Mouse (Mus musculus) thymus, postnatal 25 days (tissue): ENCODE measurements around the gene Gpr84.
A peak's percentile ranks its signal among the peaks of the same experiment; 100 is the strongest.

Source experiments
- DNase-seq: peaks from one replicate; pipeline ENCODE4 v3.0.0; 2022

Gpr84 gene

DNA sequence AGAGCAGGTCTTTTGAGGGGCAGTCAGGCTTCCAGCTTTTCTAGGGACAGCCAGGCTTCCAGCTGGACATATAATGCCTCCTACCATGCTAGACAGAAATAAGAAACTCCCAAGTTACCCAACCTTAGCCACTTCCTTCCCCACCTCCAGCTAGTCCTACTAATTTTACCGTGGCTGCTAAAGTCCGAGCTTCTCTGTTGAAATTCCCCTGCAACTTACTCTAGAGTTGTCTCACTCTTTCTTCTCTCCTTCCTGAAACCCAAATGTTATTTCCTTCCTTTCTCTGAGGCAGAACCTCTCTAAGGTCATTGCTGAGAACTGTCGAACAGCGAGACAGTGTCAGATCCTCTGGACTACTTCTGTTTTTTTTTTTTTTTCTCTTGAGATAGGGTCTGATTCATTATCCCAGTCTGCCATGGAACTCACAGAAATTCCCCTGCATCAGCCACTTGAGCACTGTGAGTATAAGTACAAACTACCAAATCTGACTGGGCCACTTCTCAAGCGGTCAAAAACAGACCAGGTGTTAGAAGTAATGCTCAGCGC is at the start of gene Gpr84:
TSS of gene Gpr84 (minus strand) at position 248 of the 546 bp plus-strand sequence.
- DNase-seq = no peak

DNA sequence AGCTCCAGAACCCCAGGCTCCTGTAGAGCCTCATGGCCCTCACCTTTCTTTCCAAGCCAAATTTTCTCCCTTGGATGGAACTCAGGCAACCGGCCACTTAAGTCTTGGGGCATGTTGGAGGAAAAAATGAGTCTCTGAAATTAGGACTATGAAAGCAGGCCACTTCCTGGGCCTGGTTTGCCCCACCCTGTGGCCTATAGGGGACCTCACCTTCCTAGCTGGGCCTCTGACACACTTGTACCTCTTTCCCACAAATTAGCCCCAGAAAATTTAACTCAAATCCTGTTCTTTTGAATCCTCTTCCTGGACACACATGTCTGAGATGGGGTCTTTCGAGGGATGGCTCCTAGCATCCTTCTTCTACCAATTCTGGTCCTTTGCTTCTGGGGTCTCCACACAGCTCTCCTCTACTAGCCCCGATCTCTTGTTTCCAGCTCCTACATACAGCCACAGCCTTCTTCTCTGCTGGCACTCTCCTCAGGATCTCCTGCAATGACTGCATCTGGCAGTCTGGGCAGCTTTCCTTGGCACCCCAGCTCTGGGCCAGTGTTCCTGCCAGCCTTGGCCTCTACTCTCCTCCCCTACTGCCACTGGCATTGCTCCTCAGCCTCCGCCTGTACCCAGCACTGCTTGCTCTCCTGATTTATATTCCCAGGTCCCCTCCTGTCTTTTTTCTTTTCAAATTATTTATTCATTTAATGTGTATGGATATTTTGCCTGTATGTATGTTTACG is 49.6 kb upstream of the Gpr84 start:
- DNase-seq = no peak

DNA sequence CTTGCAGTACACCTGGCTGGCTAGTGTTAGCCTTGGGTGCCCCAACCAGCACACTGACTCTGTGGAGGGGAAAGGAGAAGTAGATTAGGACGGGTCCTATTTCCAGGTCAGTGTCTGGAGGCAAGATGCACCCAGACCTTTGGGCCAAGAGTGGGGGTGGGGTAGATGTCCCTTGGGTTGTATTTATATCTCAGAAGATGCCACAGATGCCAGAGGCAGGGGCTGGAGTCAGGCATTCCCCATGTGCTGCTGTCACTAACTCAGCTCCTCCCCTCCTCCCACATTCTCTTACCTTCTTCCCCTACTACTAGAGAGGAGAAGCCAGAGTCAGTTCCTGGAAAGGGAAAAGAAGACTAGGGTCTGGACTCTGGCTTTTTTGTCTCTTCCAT is 48.7 kb upstream of the Gpr84 start:
- no peak for DNase-seq

DNA sequence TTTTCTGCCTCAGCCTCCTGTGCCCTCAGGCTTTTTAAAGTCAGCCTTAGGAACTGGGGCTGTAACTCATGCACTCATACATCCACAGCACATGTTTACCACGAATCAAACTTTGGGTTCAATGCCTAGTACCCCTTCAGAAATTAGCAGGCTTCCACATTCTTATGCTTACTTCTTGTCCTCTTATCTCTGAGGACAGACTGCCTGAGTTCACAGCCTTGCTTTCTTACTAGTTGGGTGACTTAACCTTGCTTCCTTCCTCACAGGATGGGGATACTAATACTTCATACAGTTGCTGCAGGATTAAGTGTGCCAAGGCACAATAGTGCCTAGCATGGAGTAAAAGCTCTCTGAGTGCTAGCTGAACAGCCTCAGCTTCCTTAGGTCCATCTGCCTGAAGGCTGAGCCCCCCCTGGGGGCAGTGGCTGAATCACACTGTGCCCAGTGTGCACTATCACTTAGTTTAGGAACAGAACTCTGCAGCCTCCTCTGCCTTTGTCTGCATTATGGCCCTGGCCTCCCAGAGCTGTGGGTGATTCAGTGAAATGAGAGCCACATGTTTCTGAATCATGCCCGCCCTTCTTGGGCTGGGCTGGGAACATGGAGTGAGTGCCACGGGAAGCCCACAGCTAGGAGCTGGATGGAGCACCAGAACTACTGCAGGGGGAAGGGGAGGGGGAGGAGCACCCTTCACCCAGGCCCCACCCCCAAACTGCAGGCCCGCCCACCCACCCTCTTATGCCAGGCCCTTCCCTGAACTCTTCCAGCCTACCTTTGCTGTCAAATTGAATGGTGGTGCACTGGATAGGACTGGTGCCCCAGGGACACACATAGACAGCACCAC is 48.1 kb upstream of the Gpr84 start:
- DNase-seq = no peak

DNA sequence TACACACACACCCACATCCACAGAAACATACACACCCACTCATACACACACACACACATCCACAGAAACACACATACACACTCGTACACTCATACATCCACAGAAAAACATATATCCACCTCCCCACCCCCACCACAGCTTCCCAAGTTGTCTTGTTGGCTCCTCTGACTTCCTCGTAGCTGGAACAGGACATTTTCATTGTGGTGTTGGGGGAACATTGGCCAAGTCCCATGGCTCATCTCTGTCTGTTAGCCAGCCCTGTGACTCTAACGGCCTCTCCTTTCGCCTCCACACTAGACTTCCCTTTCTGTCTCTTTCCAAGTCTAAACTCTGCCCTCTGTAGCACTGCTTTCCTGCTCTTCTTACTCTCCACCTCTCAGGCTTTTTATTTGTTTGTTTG is 47.4 kb upstream of the Gpr84 start:
- no peak for DNase-seq

DNA sequence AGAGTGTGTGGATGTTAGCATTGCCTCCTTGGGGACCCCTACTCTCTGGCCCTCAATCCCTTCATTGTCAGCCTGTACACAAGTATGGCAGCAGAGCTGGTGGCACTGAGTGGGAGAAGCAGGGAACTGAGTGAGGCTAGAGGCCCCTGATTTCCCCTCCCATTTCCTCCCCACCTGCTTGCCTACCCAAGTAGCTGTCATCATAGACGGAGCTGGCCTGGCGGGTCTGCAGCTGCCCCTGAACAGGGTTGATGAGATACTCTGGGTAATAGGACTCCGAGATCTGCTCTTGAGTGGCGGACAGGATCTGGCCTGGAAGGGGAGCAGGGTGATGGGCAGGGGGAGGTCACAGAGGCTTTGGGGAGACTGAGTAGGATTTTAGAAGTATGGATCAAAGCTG is 45.7 kb upstream of the Gpr84 start:
- peak; percentile 27 for DNase-seq

DNA sequence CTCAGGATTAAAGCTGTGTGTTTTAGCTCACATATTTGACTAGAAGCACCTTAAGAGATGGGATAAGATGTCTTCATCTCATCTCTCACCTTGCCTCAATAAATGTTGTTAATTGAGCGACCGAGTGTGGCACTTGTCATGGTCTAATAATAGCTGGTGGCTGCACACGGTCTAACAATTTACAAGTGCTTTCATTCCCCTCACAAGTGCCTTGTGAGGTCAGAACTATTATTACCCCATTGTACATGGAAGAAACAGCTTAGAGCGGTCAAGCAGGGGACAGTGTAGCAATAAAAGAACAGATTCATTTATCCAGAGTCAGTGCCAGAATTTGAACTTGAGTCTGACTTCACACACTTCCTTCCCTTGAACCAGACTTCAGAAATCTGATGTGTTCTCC is 45.0 kb upstream of the Gpr84 start:
- no peak for DNase-seq

DNA sequence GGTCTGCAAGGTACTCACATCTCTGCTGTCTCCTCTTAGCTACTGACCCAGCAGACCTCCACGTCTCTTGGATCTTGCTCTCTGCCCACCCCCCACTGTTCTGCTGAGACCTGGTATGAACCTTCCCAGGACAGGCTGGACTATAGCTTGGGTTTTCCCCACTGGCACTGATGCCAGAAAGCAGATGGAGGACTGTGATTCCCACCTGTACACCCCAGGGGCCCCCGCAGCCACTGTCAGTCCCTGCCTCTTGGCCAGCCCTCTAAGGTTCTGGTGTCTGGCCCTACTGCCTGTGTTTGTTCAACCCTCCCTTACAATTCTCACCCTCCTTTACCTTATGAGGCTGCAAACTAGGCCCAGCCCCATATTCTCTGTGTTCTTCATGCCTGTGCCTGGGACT is 44.3 kb upstream of the Gpr84 start:
- DNase-seq = no peak

DNA sequence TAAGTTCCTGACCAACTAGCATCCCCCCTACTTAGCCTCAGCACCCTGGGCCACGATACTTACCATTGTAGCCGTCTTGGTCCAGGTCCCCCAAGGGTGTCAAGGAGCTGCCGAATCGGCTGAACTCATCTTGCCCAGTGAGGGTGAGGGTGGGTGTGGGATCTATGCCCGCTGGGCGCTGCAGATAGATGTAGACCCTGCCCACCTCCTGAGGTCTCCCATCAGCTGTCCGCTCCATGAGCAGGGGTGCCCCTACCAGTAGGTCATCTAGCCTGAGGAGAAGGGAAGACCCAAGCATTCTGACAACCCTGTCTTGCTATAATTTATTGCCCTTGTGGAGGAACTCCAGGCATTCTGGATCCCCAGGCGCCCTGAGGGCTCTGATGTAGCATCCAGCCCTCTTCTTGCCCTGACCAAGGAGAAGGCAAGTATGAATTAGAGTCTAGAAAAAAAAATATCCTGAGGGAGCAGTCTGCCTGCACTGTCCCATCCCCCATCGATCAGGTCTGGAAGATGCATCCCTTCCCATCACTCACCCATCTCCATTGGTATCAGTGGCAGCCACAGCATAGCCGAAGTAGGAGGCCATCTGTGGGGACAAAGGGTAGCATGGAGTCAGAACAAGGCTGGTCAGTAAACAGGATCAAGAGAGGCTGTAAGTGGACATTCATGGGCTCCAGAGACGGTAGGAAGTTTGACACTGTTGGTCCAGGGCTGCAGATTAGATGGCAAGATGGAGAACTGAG is 43.3 kb upstream of the Gpr84 start:
- no peak for DNase-seq

DNA sequence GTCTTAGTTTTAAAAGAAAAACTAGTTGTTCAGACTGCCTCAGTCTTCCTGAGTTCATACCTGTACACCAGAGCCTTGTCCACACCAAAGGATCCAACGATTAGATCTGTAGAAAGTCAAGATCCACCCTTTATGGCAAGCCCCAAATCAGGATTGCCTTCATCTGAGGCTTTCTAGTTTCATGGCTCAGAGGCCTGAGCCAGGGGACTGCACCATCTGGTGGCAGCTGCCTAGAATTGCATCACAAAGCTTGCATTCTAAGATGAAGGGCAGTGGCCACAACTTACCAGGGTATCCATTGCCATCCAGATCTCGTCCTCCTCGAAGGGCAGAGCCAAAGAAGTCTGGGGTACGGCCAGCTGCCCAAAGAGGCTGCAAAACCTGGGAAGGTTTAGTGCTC is 42.4 kb upstream of the Gpr84 start:
- peak; percentile 53 for DNase-seq

DNA sequence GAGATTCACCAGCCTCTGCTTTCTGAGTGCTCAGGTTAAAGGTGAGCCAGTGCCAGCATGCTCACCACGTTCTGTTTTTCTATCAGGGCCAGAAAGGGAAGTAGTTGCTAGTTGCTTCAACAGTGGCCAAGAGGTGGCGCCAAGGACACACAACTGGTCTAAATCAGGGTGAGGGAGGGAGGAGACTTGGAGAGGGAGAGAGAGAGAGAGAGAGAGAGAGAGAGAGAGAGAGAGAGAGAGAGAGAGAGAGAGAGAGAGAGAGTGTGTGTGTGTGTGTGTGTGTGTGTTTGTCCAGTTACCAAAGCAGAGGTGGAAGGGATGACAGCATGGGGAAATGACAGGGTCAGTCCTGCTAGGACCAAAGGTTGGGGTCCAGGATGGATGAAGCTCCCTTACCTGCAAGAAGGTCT is 36.9 kb upstream of the Gpr84 start:
- peak; percentile 64 for DNase-seq

DNA sequence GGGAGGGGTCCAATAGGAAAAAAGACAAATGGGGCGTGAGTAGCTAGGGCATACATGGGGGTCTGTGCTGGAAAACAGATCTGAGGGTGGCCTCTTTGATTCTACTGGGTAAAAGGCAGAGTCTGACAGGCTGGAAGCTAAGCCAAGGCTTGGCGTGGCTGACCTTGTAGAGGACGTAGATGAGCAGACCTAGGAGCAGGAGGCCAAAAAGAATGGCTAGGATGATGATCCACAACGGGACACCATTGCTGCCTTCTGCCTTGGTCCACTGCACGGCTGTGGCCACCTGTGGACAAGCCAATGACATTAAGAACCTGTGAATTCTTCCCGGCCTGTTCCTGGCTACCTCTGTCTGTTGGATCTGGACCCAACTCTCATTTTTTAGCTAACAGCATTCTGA is 35.4 kb upstream of the Gpr84 start:
- DNase-seq = no peak

DNA sequence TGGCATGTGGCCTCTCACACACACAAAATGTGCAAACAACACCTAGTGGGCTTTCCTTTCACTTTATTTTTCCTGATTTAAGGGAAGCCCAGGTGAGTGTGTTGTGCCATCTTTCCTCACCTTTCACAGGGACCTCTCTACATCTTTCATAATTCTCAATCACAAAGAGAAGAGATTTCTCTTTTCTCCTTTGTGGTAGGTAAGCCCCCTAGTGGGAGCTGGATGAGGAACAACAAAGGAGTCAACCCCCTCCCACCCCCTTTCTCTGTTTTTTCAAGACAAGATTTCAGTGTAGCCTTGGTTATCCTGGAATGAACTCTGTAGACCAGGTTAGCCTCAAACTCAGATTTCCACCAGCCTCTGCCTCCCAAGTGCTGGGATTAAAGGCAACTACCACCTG is 33.1 kb upstream of the Gpr84 start:
- DNase-seq = no peak

DNA sequence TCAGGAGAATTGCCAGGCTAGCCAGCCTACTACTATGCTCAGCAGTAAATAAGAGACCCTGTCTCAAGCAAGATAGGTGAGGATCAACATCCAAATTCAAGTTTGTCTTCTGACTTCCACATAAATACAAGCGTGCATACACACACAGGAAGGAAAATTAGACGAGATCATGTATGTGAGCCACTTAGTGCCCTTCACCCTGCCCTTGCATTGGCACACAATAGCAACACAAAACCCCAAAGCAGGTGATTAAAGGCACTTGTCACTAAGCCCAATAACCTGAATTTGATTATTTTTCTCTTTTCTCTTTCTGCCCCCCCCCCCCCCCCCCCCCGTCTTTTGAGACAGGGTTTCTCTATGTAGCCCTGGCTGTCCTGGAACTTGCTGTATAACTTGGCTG is 32.6 kb upstream of the Gpr84 start:
- no peak for DNase-seq

DNA sequence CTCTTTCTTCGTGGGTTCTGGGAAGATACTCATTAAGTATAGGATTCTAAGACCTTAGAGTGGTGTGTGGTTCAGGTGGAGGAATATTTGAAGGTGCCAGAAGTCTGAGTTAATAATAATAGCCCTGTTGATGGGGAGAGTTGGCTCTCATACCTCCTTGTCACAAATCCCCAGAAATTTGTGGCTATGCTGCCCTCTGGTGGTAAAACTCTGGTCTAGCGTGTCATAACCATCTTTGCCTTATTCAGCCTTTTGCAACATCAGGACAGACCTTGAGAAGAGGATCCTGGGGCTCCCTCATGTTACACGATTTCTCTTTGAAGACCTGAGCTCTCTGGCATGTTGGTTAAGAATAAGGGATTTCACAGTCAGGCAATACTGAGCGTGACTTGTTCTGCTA is 32.0 kb upstream of the Gpr84 start:
- peak; percentile 76 for DNase-seq

DNA sequence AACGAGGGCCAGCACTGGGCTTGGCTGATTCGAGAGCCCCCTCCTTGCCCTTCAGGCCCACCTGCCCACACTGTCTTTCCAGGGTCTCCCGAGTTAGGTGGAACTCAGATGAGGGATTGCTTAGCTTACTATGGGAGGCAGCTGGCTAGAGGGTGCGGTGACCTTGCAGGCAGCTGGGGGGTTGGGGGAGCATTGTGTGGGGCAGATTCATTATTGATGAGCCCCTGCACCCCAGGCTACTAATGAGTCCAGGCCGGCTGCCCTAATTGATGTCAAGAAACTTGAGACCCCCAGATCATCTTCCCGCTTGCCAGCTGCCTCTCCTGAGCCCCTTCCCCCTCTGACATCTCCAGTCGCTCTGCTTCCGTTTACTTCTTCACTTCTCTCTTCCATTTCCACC is 31.1 kb upstream of the Gpr84 start:
- DNase-seq = no peak

DNA sequence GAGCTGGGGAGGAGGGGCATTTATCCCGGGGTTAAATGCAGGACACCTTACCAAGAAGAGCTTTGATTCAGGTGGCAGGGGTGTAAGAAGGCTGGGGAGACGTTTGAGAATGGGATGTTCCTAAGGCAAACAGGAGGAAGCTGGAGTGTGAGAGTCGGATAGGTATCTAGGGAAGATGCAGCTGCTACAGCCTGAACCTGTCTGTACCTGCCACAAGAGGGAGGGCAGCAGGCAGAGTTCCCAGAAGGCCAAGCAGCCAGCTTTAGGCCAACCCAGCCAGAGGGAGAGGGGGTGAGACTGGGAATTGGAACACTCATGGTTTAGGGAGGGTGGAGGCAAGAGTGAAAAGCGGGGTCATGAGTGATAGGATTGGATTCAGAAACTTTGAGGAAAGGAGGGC is 30.4 kb upstream of the Gpr84 start:
- no peak for DNase-seq

DNA sequence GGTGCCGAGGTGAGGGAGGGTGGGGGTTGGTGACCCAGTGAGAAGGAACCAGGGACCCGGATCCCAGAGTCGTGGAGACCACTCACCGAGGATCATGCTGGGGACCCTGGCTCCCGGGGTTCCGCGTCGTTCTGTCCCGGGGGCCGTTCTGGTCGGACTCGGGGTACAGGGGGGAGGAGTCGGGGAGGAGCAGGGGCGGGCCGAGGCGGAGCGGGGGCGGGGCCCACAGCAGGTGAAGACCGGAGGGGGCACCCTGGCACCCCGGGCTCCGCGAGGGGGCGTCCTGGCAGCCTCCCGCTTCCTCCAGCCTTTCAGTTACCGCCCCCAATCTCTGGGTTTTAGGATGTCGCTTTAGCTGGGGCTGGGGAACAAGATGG is 29.5 kb upstream of the Gpr84 start, which contains the start of gene Zfp385a:
TSS of gene Zfp385a (minus strand) at position 133 of the 377 bp plus-strand sequence.
- DNase-seq = peak; percentile 87

DNA sequence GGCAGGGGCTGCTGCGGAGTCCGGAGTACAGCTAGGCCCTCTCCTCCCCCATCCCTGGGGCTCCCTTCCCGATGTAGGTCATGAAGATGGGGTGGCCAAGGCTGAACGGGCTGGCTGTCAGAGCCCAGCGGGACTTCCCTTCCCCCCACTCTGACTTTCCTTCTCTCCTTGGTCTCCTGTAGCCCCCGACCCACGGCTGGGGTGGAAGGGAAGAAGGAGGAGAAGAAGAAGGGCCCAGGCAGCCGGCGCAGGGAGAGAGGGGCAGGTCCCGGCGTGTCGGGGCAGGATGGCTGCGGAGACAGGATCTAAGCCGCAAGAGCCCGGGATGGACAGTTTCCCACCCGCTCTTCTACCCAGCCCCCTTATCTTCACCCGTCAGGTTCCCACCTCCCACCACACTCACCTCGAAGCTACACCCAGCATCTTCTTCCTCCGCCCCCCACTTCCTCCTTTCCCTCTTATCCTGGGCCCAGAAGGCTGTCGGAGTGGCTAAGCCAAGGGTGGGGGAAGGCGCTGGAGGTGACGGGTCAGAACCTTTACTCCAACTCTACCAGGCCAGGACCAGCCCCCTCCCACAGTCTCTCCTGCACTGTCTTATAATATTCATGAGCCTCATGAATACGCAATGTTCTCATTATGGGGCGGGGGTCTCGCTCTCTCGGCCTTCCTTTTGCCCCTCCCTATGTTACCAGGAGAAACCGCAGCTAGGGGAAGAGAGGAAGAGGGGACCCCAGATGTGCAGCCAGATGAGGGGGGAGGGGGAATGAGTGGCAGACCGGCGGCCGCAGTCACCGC is 29.0 kb upstream of the Gpr84 start:
- DNase-seq = peak; percentile 40

DNA sequence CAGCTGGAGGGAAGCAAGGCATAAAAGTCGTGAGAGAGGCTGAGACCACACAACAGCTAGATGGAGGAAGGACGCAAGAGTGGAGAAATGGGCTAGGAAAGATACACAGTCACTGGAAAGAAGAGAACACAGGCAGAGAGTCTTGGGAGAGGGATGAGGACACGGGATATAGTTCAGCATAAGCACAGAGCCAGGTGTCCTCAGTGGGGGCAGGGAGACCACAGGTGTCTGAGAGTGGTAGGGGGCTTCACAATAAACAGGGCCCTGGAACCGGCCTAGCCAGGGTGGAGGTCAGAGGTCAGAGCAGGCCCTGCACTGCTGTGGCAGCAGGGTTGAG is 28.4 kb upstream of the Gpr84 start:
- DNase-seq = no peak

DNA sequence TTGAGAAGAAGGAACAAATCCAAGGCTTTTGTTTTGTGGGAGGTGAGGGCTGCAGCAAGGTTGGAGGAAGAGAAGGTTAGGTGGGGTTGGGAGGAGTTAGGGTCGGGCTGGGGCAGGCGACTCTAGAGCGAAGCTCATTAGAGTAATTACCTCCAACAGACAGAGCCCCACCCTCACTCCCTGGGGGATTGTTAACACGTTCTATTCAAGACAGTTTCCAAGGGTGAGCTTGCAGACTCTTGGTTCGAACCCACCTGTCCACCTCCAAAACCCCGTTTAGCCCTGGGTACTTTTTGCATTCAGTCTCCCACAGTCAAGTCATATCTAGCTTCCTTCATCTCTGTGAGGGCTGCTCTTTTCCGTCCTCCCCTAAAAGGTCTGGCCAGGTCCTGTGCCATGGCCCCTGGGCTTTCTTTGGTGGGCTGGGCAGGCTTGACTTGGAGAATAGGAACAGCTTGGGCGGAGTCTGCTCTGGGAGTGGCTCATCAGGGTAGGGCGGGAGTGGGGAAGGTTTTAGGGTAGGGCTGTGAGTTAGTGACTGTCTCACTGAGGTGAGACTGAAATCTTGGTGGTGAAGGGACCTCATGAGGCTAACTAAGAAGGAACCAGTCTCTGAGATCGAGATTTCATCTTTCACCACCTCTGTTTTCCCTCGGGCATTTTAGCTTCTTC is 26.7 kb upstream of the Gpr84 start:
- no peak for DNase-seq
